Mouse (Mus musculus) spleen, postnatal 36 days (tissue): ENCODE results near the gene Gm20388.

ENCODE experiments used
- DNase-seq, 2 experiments: peaks; one replicate each; pipeline ENCODE4 v3.0.0; 2022; ENCODE audit warnings: low spot score in 2 of 2, mixed read lengths in 1 of 2

Gene Gm20388

GRCm38 (mm10) chr8:122155082-122155643 is 2244.5 kb downstream of the Gm20388 start:
- DNase-seq = no peak

- no peak for DNase-seq
Observed at GRCm38 (mm10) chr8:122155964-122156363, 2245.3 kb downstream of the Gm20388 start.

- DNase-seq = no peak
Observed at GRCm38 (mm10) chr8:122157689-122158088, 2247.0 kb downstream of the Gm20388 start.

GRCm38 (mm10) chr8:122160165-122160564 is 2249.5 kb downstream of the Gm20388 start:
- DNase-seq = no peak

- DNase-seq = peak; percentile 25 to 39
Observed at GRCm38 (mm10) chr8:122162992-122163391, 2252.4 kb downstream of the Gm20388 start.

- DNase-seq = no peak
Observed at GRCm38 (mm10) chr8:122167204-122167860, 2256.7 kb downstream of the Gm20388 start.

- DNase-seq = no peak
Observed at GRCm38 (mm10) chr8:122169446-122169845, 2258.8 kb downstream of the Gm20388 start.

- DNase-seq = no peak
Observed at GRCm38 (mm10) chr8:122171823-122172222, 2261.2 kb downstream of the Gm20388 start.

GRCm38 (mm10) chr8:122174133-122174930 is 2263.7 kb downstream of the Gm20388 start:
- no peak for DNase-seq

- no peak for DNase-seq
Observed at GRCm38 (mm10) chr8:122178392-122178890, 2267.8 kb downstream of the Gm20388 start.

- no peak for DNase-seq
Observed at GRCm38 (mm10) chr8:122179354-122179753, 2268.7 kb downstream of the Gm20388 start.

GRCm38 (mm10) chr8:122180116-122180515 is 2269.5 kb downstream of the Gm20388 start:
- no peak for DNase-seq

- no peak for DNase-seq
Observed at GRCm38 (mm10) chr8:122181414-122181813, 2270.8 kb downstream of the Gm20388 start.

- no peak for DNase-seq
Observed at GRCm38 (mm10) chr8:122181991-122182390, 2271.3 kb downstream of the Gm20388 start.

- DNase-seq = no peak
Observed at GRCm38 (mm10) chr8:122186363-122186974, 2275.8 kb downstream of the Gm20388 start.

GRCm38 (mm10) chr8:122187271-122187670 is 2276.6 kb downstream of the Gm20388 start:
- no peak for DNase-seq

- DNase-seq = no peak
Observed at GRCm38 (mm10) chr8:122190349-122191053, 2279.9 kb downstream of the Gm20388 start.

- DNase-seq = no peak
Observed at GRCm38 (mm10) chr8:122191054-122191376, 2280.4 kb downstream of the Gm20388 start.

GRCm38 (mm10) chr8:122192771-122193170 is 2282.1 kb downstream of the Gm20388 start:
- DNase-seq = no peak

GRCm38 (mm10) chr8:122193521-122193920 is 2282.9 kb downstream of the Gm20388 start:
- no peak for DNase-seq

- peak in 1 of 2 experiments; percentile 3 for DNase-seq
Observed at GRCm38 (mm10) chr8:122194396-122194795, 2283.8 kb downstream of the Gm20388 start.

GRCm38 (mm10) chr8:122197342-122197741 is 2286.7 kb downstream of the Gm20388 start:
- no peak for DNase-seq
